Comparison of ENCODE assay signal across 15 mouse cellular contexts in the genomic region with DNA sequence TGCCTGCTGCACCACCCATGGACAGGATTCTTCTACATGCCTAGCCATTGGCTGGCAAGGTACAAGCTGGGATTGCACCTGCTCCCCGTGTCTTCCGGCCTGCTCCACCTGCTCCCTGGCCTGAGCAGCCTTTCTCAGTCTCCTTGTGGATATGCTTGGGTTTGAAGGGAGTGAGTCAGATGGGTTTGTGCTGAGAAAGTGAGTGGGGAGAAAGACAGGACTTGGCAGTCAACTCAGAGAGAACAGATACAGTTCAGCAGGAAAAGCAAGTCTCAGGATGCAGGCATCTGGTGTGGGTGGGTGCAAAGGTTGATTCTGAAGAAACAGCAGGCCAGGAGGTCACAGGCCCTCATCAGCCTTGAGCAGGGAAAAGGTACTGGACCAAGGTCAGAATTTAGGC. TPM values are rescaled to one million over a fixed set of nuclear protein-coding genes. Genes with fewer than 3 reads are reported as not detected.
DNase-seq lines count a peak whose midpoint lies in the region; ATAC-seq lines count a peak whose summit lies in the region.
"Had no signal": no experiment of that assay in that cellular context is flagged by ENCODE, and none has a peak within 500 bp of the region (broad histone marks: within the 10 kb centered on the region; RNA-seq: fewer than 3 reads in every experiment).

No protein-coding gene starts in this region.

- H3K27me3 ChIP-seq in kidney, embryonic 15.5 days = no peaks in the 10 kb centered on the region
- H3K27me3 ChIP-seq in stomach, embryonic 16.5 days (ENCODE audit: control insufficient read depth, insufficient read depth, low read length) = no peaks in the 10 kb centered on the region
- H3K27me3 ChIP-seq: embryonic facial prominence, embryonic 13.5 days; forebrain, embryonic 13.5 days; liver, embryonic 12.5 days; neural tube, embryonic 15.5 days had no signal

- H3K9me3 ChIP-seq in kidney, embryonic 15.5 days (replicated peaks) = no peaks in the 10 kb centered on the region
- no peaks in the 10 kb centered on the region for H3K9me3 ChIP-seq in stomach, embryonic 16.5 days (replicated peaks; ENCODE audit: control insufficient read depth, low read length)
- H3K9me3 ChIP-seq: embryonic facial prominence, embryonic 13.5 days; forebrain, embryonic 13.5 days; liver, embryonic 12.5 days; neural tube, embryonic 15.5 days had no signal

- H3K4me3 ChIP-seq in kidney, embryonic 15.5 days (replicated peaks) = no peak overlapping the region
- no peak overlapping the region for H3K4me3 ChIP-seq in stomach, embryonic 16.5 days (replicated peaks; ENCODE audit: low read length)
- H3K4me3 ChIP-seq: embryonic facial prominence, embryonic 13.5 days; forebrain, embryonic 13.5 days; layer of hippocampus, adult 2 months; liver, embryonic 12.5 days; neural tube, embryonic 15.5 days had no signal

- H3K4me2 ChIP-seq in kidney, embryonic 15.5 days = no peak overlapping the region
- H3K4me2 ChIP-seq in stomach, embryonic 16.5 days (ENCODE audit: low read depth, low read length) = no peak overlapping the region
- H3K4me2 ChIP-seq: embryonic facial prominence, embryonic 13.5 days; forebrain, embryonic 13.5 days; liver, embryonic 12.5 days; neural tube, embryonic 15.5 days had no signal

- H3K36me3 ChIP-seq in kidney, embryonic 15.5 days = no peaks in the 10 kb centered on the region
- no peaks in the 10 kb centered on the region for H3K36me3 ChIP-seq in stomach, embryonic 16.5 days (ENCODE audit: control insufficient read depth, insufficient read depth, low read length)
- H3K36me3 ChIP-seq: embryonic facial prominence, embryonic 13.5 days; liver, embryonic 12.5 days; neural tube, embryonic 15.5 days had no signal

- DNase-seq in frontal cortex, adult 2 months (ENCODE audit: extremely low spot score in 1 of 2, low spot score in 1 of 2) = peak; percentile 33 to 60
- no peak for DNase-seq in frontal cortex, postnatal 14 days (ENCODE audit: low spot score in 2 of 2)
- DNase-seq in kidney, adult 8-10 months = peak; percentile 74 to 86
- peak; percentile 48 to 51 for DNase-seq in cerebellum, postnatal 36 days
- DNase-seq in natural killer cell, adult 2 months (ENCODE audit: low spot score in 2 of 2) = no peak
- DNase-seq: gastrocnemius, postnatal 36 days; heart, postnatal 14 days; retina, postnatal 1 day had no signal

- H3K4me1 ChIP-seq in kidney, embryonic 15.5 days = peaks cover 28% of the 10 kb centered on the region
- H3K4me1 ChIP-seq in stomach, embryonic 16.5 days (ENCODE audit: control insufficient read depth, insufficient read depth, low read length) = peaks cover 34% of the 10 kb centered on the region
- H3K4me1 ChIP-seq: forebrain, embryonic 13.5 days had no signal

- no peak overlapping the region for H3K27ac ChIP-seq in kidney, embryonic 15.5 days
- peak overlapping the region; percentile 76 for H3K27ac ChIP-seq in stomach, embryonic 16.5 days (ENCODE audit: low read length)
- H3K27ac ChIP-seq: embryonic facial prominence, embryonic 13.5 days; forebrain, embryonic 13.5 days; layer of hippocampus, adult 2 months; liver, embryonic 12.5 days; neural tube, embryonic 15.5 days had no signal

- 95% methylated on average over 2 of the region's 2 CpGs for WGBS in kidney, embryonic 15.5 days
- 59% methylated on average over 2 of the region's 2 CpGs for WGBS in stomach, embryonic 16.5 days

- no peak overlapping the region for H3K9ac ChIP-seq in kidney, embryonic 15.5 days
- no peak overlapping the region for H3K9ac ChIP-seq in stomach, embryonic 16.5 days (ENCODE audit: low read length)
- H3K9ac ChIP-seq: embryonic facial prominence, embryonic 13.5 days; forebrain, embryonic 13.5 days; liver, embryonic 12.5 days; neural tube, embryonic 15.5 days had no signal

- ATAC-seq in kidney, embryonic 15.5 days (replicated peaks; ENCODE audit: low FRiP score) = no peak
- no peak for ATAC-seq in stomach, embryonic 16.5 days (ENCODE audit: insufficient read depth, low FRiP score)
- ATAC-seq: forebrain, embryonic 13.5 days; liver, embryonic 12.5 days had no signal

RNA-seq across cellular contexts. Expression of a gene that starts 27.2 kb away (rescaled TPM):
- polyA plus RNA-seq in frontal cortex, adult 2 months (2012; rRNA removed) = 12.2 and 12.7 TPM in 2 replicates
- 16.8 and 18.3 TPM in 2 replicates for polyA plus RNA-seq in kidney, embryonic 15.5 days (2015; fragmentation: Nextera tagmentation; extraction: Ambion mirVana)
- polyA plus RNA-seq in stomach, embryonic 16.5 days (2015; fragmentation: Nextera tagmentation; extraction: Ambion mirVana) = 23.1 and 23.9 TPM in 2 replicates

Comparison
In these comparisons a context has a peak if more than half of its experiments do, and no peak if none do; other contexts are left out.
1. DNase-seq: peak in frontal cortex, adult 2 months (2 of 2), kidney, adult 8-10 months (2 of 2) and cerebellum, postnatal 36 days (2 of 2); none in frontal cortex, postnatal 14 days (0 of 2) and natural killer cell, adult 2 months (0 of 2).